Mouse (Mus musculus) large intestine, adult 2 months (tissue): ENCODE measurements around the gene Grik1. TPM values are rescaled to one million over a fixed set of nuclear protein-coding genes. Genes with fewer than 3 reads are reported as not detected.

Experiments
- DNase-seq: peaks from one replicate; pipeline ENCODE4 v3.0.0-alpha.2; 2012; ENCODE audit warnings: low read depth, low spot score
- WGBS: fragments of 180-500 bp; shearing (Covaris S2); methylation state at CpG from one replicate; pipeline ENCODE4 v1.1.7; 2018; 5-methylcytosine and 5-hydroxymethylcytosine counted together
- polyA plus RNA-seq: library from polyadenylated mRNA; depleted of rRNA; stranded (reverse); fragments of >200 nt; gene quantifications from 2 replicates; pipeline ENCODE4 v1.2.3, GENCODE M21; 2012; rRNA removed

Grik1 gene
- polyA plus RNA-seq, 1 experiment = 0.10 TPM

- 75% methylated on average over 6 of the region's 6 CpGs for WGBS
- DNase-seq = no peak
Observed at GRCm38 (mm10) chr16:87916209-87917156, 373.6 kb downstream of the Grik1 start.

GRCm38 (mm10) chr16:87915156-87915555 is 374.9 kb downstream of the Grik1 start:
- DNase-seq = no peak
- 33% methylated on average over 4 of the region's 4 CpGs for WGBS

GRCm38 (mm10) chr16:87913781-87914180 is 376.3 kb downstream of the Grik1 start:
- 88% methylated on average over 5 of the region's 5 CpGs for WGBS
- DNase-seq = no peak

- DNase-seq = no peak
- 17% methylated on average over 2 of the region's 2 CpGs for WGBS
Observed at GRCm38 (mm10) chr16:87911201-87911600, 378.9 kb downstream of the Grik1 start.

GRCm38 (mm10) chr16:87902049-87902448 is 388.0 kb downstream of the Grik1 start:
- WGBS = 77% methylated on average over 9 of the region's 9 CpGs
- no peak for DNase-seq

GRCm38 (mm10) chr16:87901189-87901588 is 388.9 kb downstream of the Grik1 start:
- no peak for DNase-seq
- WGBS = 92% methylated on average over 2 of the region's 2 CpGs

GRCm38 (mm10) chr16:87875927-87876326 is 414.1 kb downstream of the Grik1 start:
- no peak for DNase-seq

GRCm38 (mm10) chr16:87864526-87864925 is 425.5 kb downstream of the Grik1 start:
- WGBS = 77% methylated on average over 6 of the region's 6 CpGs
- DNase-seq = no peak

More at GRCm38 (mm10) chr16:87875927-87876326, 414.1 kb downstream of the Grik1 start:
- 80% methylated on average over 2 of the region's 2 CpGs for WGBS

- WGBS = 39% methylated on average over 1 of the region's 1 CpGs
- no peak for DNase-seq
Observed at GRCm38 (mm10) chr16:87861722-87862121, 428.3 kb downstream of the Grik1 start.

- WGBS = 52% methylated on average over 3 of the region's 3 CpGs
Observed at GRCm38 (mm10) chr16:87853451-87854085, 436.5 kb downstream of the Grik1 start.

GRCm38 (mm10) chr16:87851550-87851949 is 438.5 kb downstream of the Grik1 start:
- WGBS = 69% methylated on average over 2 of the region's 2 CpGs
- no peak for DNase-seq

More at GRCm38 (mm10) chr16:87853451-87854085, 436.5 kb downstream of the Grik1 start:
- DNase-seq = no peak

GRCm38 (mm10) chr16:87848799-87849198 is 441.3 kb downstream of the Grik1 start:
- WGBS = 55% methylated on average over 3 of the region's 3 CpGs
- no peak for DNase-seq

Other genes starting within 250 kb of the Grik1 start
- not detected in 2 replicates for gene Cldn17, start 216.7 kb upstream of the Grik1 start, polyA plus RNA-seq